In genomic region chr9:65304300-65304699, GRCm38 (mm10) we compare ENCODE assay signal across 21 mouse cellular contexts. TPM values are rescaled to one million over a fixed set of nuclear protein-coding genes. Genes with fewer than 3 reads are reported as not detected.
DNase-seq lines count a peak whose midpoint lies in the region; TF ChIP-seq lines count a peak whose summit lies in the region.
"Had no signal": no experiment of that assay in that cellular context is flagged by ENCODE, and none has a peak within 500 bp of the region (broad histone marks: within the 10 kb centered on the region; RNA-seq: fewer than 3 reads in every experiment).

No protein-coding gene starts in this region.

- TF ChIP-seq CTCF in layer of hippocampus, adult 2 months (conservative IDR thresholded peaks at IDR 0.05), result no peak

- no peak overlapping the region for H3K27ac ChIP-seq in heart, embryonic 10.5 days
- H3K27ac ChIP-seq in layer of hippocampus, adult 2 months, result 0 out of 2 replicates have a peak overlapping the region, but pooled peaks have one; percentile 11
- no peak overlapping the region for H3K27ac ChIP-seq in midbrain, embryonic 10.5 days (replicated peaks)
- H3K27ac ChIP-seq: forebrain, embryonic 13.5 days; hindbrain, embryonic 14.5 days; limb, embryonic 10.5 days; liver, embryonic 13.5 days had no signal

- H3K4me1 ChIP-seq in heart, embryonic 10.5 days, result no peaks in the 10 kb centered on the region
- no peaks in the 10 kb centered on the region for H3K4me1 ChIP-seq in midbrain, embryonic 10.5 days
- H3K4me1 ChIP-seq: forebrain, embryonic 13.5 days; limb, embryonic 10.5 days had no signal

- 81% methylated on average over 4 of the region's 4 CpGs for WGBS in heart, embryonic 10.5 days
- WGBS in midbrain, embryonic 10.5 days, result 88% methylated on average over 4 of the region's 4 CpGs

- H3K9me3 ChIP-seq in heart, embryonic 10.5 days, result no peaks in the 10 kb centered on the region
- no peaks in the 10 kb centered on the region for H3K9me3 ChIP-seq in midbrain, embryonic 10.5 days (replicated peaks)
- H3K9me3 ChIP-seq: forebrain, embryonic 13.5 days; limb, embryonic 10.5 days; liver, embryonic 13.5 days had no signal

- no peaks in the 10 kb centered on the region for H3K27me3 ChIP-seq in heart, embryonic 10.5 days (ENCODE audit: insufficient read depth, poor library complexity, severe bottlenecking)
- no peaks in the 10 kb centered on the region for H3K27me3 ChIP-seq in midbrain, embryonic 10.5 days (ENCODE audit: low read depth, poor library complexity, severe bottlenecking)
- H3K27me3 ChIP-seq: forebrain, embryonic 13.5 days; liver, embryonic 13.5 days had no signal

- H3K36me3 ChIP-seq in heart, embryonic 10.5 days, result peaks cover 81% of the 10 kb centered on the region
- H3K36me3 ChIP-seq in midbrain, embryonic 10.5 days, result peaks cover 88% of the 10 kb centered on the region

- H3K4me3 ChIP-seq in heart, embryonic 10.5 days, result no peak overlapping the region
- no peak overlapping the region for H3K4me3 ChIP-seq in layer of hippocampus, adult 2 months
- no peak overlapping the region for H3K4me3 ChIP-seq in midbrain, embryonic 10.5 days
- H3K4me3 ChIP-seq: forebrain, embryonic 13.5 days; limb, embryonic 10.5 days; liver, embryonic 13.5 days had no signal

- peak; percentile 47 for DNase-seq in heart, adult 8-10 months (ENCODE audit: low spot score)
- DNase-seq in heart, embryonic 10.5 days (ENCODE audit: low spot score), result no peak
- no peak for DNase-seq in layer of hippocampus, adult 2 months (ENCODE audit: low spot score in 2 of 2)
- no peak for DNase-seq in layer of hippocampus, postnatal 10 days (ENCODE audit: low spot score in 2 of 2)
- peak; percentile 69 for DNase-seq in Muller cell, postnatal 12 days (ENCODE audit: inconsistent ontology term)
- DNase-seq in kidney, postnatal 25 days, result peak; percentile 52 to 56
- DNase-seq in midbrain, embryonic 10.5 days (ENCODE audit: low spot score), result no peak
- DNase-seq: cerebellum, adult 9-10 months; gastrocnemius, postnatal 25 days; heart, postnatal 4 days; liver, embryonic 13.5 days; thymus, adult 2 months; thymus, postnatal 4 days had no signal

RNA-seq across cellular contexts. Expression of gene Clpx, which starts 10.2 kb away (rescaled TPM):
- 100 to 1,000 TPM in 2 of 4 experiments, 10 to 100 TPM in 2; 82.7 to 113 (median 100) TPM for total RNA-seq in heart, adult 8-10 months (2022)
- 43.0 and 43.5 TPM in 2 replicates for polyA plus RNA-seq in heart, embryonic 10.5 days (2016; fragmentation: Nextera tagmentation; extraction: Ambion mirVana)
- 10 to 100 TPM; 32.6 to 35.8 TPM for total RNA-seq in layer of hippocampus, adult 2 months (2021)
- 10 to 100 TPM; 27.8 to 31.6 TPM for total RNA-seq in layer of hippocampus, postnatal 10 days (2021)
- 41.6 and 42.3 TPM in 2 replicates for polyA plus RNA-seq in midbrain, embryonic 10.5 days (2016; fragmentation: Nextera tagmentation; extraction: Ambion mirVana)

RNA-seq across cellular contexts. Expression of gene Cilp, which starts 39.3 kb away (rescaled TPM):
- total RNA-seq in heart, adult 8-10 months (2022), result 1 to 10 TPM; 1.5 to 2.8 (median 2.4) TPM
- not detected in 2 replicates for polyA plus RNA-seq in heart, embryonic 10.5 days (2016; fragmentation: Nextera tagmentation; extraction: Ambion mirVana)
- under 1 TPM in 1 of 2 experiments, not detected in 1; 0.26 TPM for total RNA-seq in layer of hippocampus, adult 2 months (2021)
- total RNA-seq in layer of hippocampus, postnatal 10 days (2021), result under 1 TPM in 1 of 2 experiments, not detected in 1; 0.18 TPM
- polyA plus RNA-seq in midbrain, embryonic 10.5 days (2016; fragmentation: Nextera tagmentation; extraction: Ambion mirVana), result 0.04 and 0.17 TPM in 2 replicates
- total RNA-seq: layer of hippocampus, postnatal 25 days had no signal
- polyA plus RNA-seq: CD4-positive, CD25-positive, alpha-beta regulatory T cell, adult 4 months; inflammation-experienced regulatory T-cells, adult 6 months; macrophage had no signal

RNA-seq across cellular contexts. Expression of gene Pdcd7, which starts 41.6 kb away (rescaled TPM):
- 10 to 100 TPM; 13.3 to 16.8 (median 16.0) TPM for total RNA-seq in heart, adult 8-10 months (2022)
- 5.6 and 7.8 TPM in 2 replicates for polyA plus RNA-seq in heart, embryonic 10.5 days (2016; fragmentation: Nextera tagmentation; extraction: Ambion mirVana)
- 10 to 100 TPM; 29.2 to 30.8 TPM for total RNA-seq in layer of hippocampus, adult 2 months (2021)
- total RNA-seq in layer of hippocampus, postnatal 10 days (2021), result 10 to 100 TPM; 23.2 to 25.4 TPM
- 8.1 and 8.4 TPM in 2 replicates for polyA plus RNA-seq in midbrain, embryonic 10.5 days (2016; fragmentation: Nextera tagmentation; extraction: Ambion mirVana)

RNA-seq across cellular contexts. Expression of gene Ubap1l, which starts 56.5 kb away (rescaled TPM):
- under 1 TPM in 2 of 4 experiments, not detected in 2; 0.27 to 0.40 TPM for total RNA-seq in heart, adult 8-10 months (2022)
- 0.27 and 0.38 TPM in 2 replicates for polyA plus RNA-seq in heart, embryonic 10.5 days (2016; fragmentation: Nextera tagmentation; extraction: Ambion mirVana)
- total RNA-seq in layer of hippocampus, adult 2 months (2021), result 1 to 10 TPM; 2.5 to 6.2 TPM
- total RNA-seq in layer of hippocampus, postnatal 10 days (2021), result 1 to 10 TPM; 4.6 to 5.3 TPM
- 0.29 and 0.36 TPM in 2 replicates for polyA plus RNA-seq in midbrain, embryonic 10.5 days (2016; fragmentation: Nextera tagmentation; extraction: Ambion mirVana)
- total RNA-seq: heart, adult 18-20 months had no signal
- polyA plus RNA-seq: CD4-positive, CD25-positive, alpha-beta regulatory T cell, adult 4 months; liver, embryonic 13.5 days; macrophage had no signal

Comparison
In these comparisons a context has a peak if more than half of its experiments do, and no peak if none do; other contexts are left out.
1. DNase-seq: peak in heart, adult 8-10 months (single experiment), Muller cell, postnatal 12 days (single experiment) and kidney, postnatal 25 days (2 of 2); none in heart, embryonic 10.5 days (single experiment), layer of hippocampus, adult 2 months (0 of 2), layer of hippocampus, postnatal 10 days (0 of 2) and midbrain, embryonic 10.5 days (single experiment).